8 mouse cellular contexts compared by ENCODE assay signal in genomic region chr9:57939431-57940348, GRCm38 (mm10). TPM values are rescaled to one million over a fixed set of nuclear protein-coding genes. Genes with fewer than 3 reads are reported as not detected.
DNase-seq lines count a peak whose midpoint lies in the region; ATAC-seq and TF ChIP-seq lines count a peak whose summit lies in the region.

Gene Sema7a, plus strand, starts transcription at chr9:57940112.

- H3K4me2 ChIP-seq in hindbrain, embryonic 14.5 days (replicated peaks): peak within 1 kb of the TSS; percentile 83

- H3K4me1 ChIP-seq in hindbrain, embryonic 14.5 days (replicated peaks; ENCODE audit: control insufficient read depth, insufficient read depth, low read length): peaks cover 32% of the 10 kb centered on the region; the same call in 1 of the 2 replicates

- TF ChIP-seq CTCF in Patski (IDR thresholded peaks at IDR 0.05): no peak

- WGBS in hindbrain, embryonic 14.5 days: 2% methylated on average over 51 of the region's 60 CpGs

- H3K27me3 ChIP-seq in Patski: no peaks in the 10 kb centered on the region
- H3K27me3 ChIP-seq in hindbrain, embryonic 14.5 days (ENCODE audit: control insufficient read depth, insufficient read depth, low read length): no peaks in the 10 kb centered on the region

- POLR2A ChIA-PET in Patski (lab: Charles Lee): interaction anchor here (0.6 to 2.9 kb wide), 9 partner anchors 13 to 344 kb away, joined by 3 to 16 read pairs (median 4); no protein-coding TSS in a partner anchor

- peak within 1 kb of the TSS; percentile 93 for H3K27ac ChIP-seq in hindbrain, embryonic 14.5 days

- ATAC-seq in Patski: peak; percentile 54
- peak; percentile 88 for ATAC-seq in hindbrain, embryonic 14.5 days (ENCODE audit: low FRiP score)

- H3K9ac ChIP-seq in hindbrain, embryonic 14.5 days: peak within 1 kb of the TSS; percentile 95

- no peaks in the 10 kb centered on the region for H3K36me3 ChIP-seq in hindbrain, embryonic 14.5 days (replicated peaks; ENCODE audit: control insufficient read depth, insufficient read depth)

- H3K4me3 ChIP-seq in hindbrain, embryonic 14.5 days (replicated peaks; ENCODE audit: low read length): peak within 1 kb of the TSS; percentile 79

- no peak for DNase-seq in Patski (ENCODE audit: low read depth, low spot score)
- DNase-seq in cerebellum, postnatal 14 days: peak; percentile 85 to 89
- DNase-seq in gastrocnemius, adult 18-20 months (ENCODE audit: low spot score): peak; percentile 68
- DNase-seq in hindbrain, embryonic 14.5 days (ENCODE audit: low spot score): peak; percentile 75
- DNase-seq in left cerebral cortex, adult 11 months (ENCODE audit: low spot score): peak; percentile 72
- peak; percentile 79 for DNase-seq in lung, postnatal 36 days
- peak; percentile 90 for DNase-seq in right cerebral cortex, adult 18-20 months
- peak; percentile 55 for DNase-seq in urinary bladder, postnatal 25 days (ENCODE audit: low spot score)

- CTCF ChIA-PET in Patski (lab: Charles Lee): interaction anchor here (1.3 to 17.8 kb wide), 5 partner anchors 11 to 53 kb away, joined by 3 to 311 read pairs (median 5); no protein-coding TSS in a partner anchor

- H3K9me3 ChIP-seq in hindbrain, embryonic 14.5 days (ENCODE audit: control insufficient read depth, low read length): no peaks in the 10 kb centered on the region

- in situ Hi-C loops in Patski (cut with MboI; ENCODE audit: low pct_unique_long_range_greater_than_20kb): loop anchor here (5.0 to 10.0 kb wide), 3 partner anchors 53 to 275 kb away; no protein-coding TSS in a partner anchor

RNA-seq across cellular contexts. Expression of gene Sema7a, which starts in this region (rescaled TPM):
- 77.8 TPM for polyA plus RNA-seq in Patski (2021)
- total RNA-seq in gastrocnemius, adult 18-20 months (2021): 10 to 100 TPM; 10.6 to 13.0 TPM
- polyA plus RNA-seq in hindbrain, embryonic 14.5 days (2014; fragmentation: Nextera tagmentation; extraction: Ambion mirVana): 6.3 and 7.3 TPM in 2 replicates
